Mouse (Mus musculus) stomach, embryonic 16.5 days (tissue): Measurements from ENCODE around the gene Mien1. TPM values are rescaled to one million over a fixed set of nuclear protein-coding genes. Genes with fewer than 3 reads are reported as not detected.

ENCODE experiments used
- ATAC-seq: fragments of 200-750 bp; cut with Nextera tagmentation; 2 replicates; pipeline ENCODE4 v1.8.0; 2017; ENCODE audit warnings: moderate number of reproducible peaks, moderate TSS enrichment; ENCODE audit not compliant: insufficient read depth, low FRiP score
- H3K27ac ChIP-seq: fragments of 300-500 bp; sonication (generic); 2 replicates; pipeline ENCODE4 v1.5.1; 2014; ENCODE audit warnings: low read length
- H3K27me3 ChIP-seq: fragments of 300-500 bp; sonication (generic); 2 replicates; pipeline ENCODE4 v1.6.1; 2014; ENCODE audit warnings: low read length, control low read depth, mixed read lengths; ENCODE audit not compliant: control insufficient read depth, insufficient read depth
- H3K36me3 ChIP-seq: fragments of 300-500 bp; sonication (generic); 2 replicates; pipeline ENCODE4 v1.6.1; 2014; ENCODE audit warnings: low read length; ENCODE audit not compliant: control insufficient read depth, insufficient read depth
- H3K4me1 ChIP-seq: fragments of 300-500 bp; sonication (generic); 2 replicates; pipeline ENCODE4 v1.6.1; 2014; ENCODE audit warnings: low read length, control low read depth, mixed read lengths; ENCODE audit not compliant: control insufficient read depth, insufficient read depth
- H3K4me2 ChIP-seq: fragments of 300-500 bp; sonication (generic); 2 replicates; pipeline ENCODE4 v1.6.1; 2014; ENCODE audit warnings: low read depth, low read length, mixed read lengths
- H3K4me3 ChIP-seq: fragments of 300-500 bp; sonication (generic); replicated peaks from 2 replicates; pipeline ENCODE4 v1.5.1; 2014; ENCODE audit warnings: mild to moderate bottlenecking, low read length
- H3K9ac ChIP-seq: fragments of 300-500 bp; sonication (generic); 2 replicates; pipeline ENCODE4 v1.6.1; 2014; ENCODE audit warnings: low read length
- H3K9me3 ChIP-seq: fragments of 300-500 bp; sonication (generic); replicated peaks from 2 replicates; pipeline ENCODE4 v1.6.1; 2016; ENCODE audit warnings: low read length, control low read depth; ENCODE audit not compliant: control insufficient read depth
- WGBS: fragments of 180-500 bp; shearing (Covaris S2); extraction: QIAGEN DNeasy Blood & Tissue Kit; methylation state at CpG from one replicate; pipeline ENCODE4 v1.1.7; 2014; 5-methylcytosine and 5-hydroxymethylcytosine counted together
- polyA plus RNA-seq: library from polyadenylated mRNA; unstranded; fragments of >200 nt; fragmentation: Nextera tagmentation; extraction: Ambion mirVana; gene quantifications from 2 replicates; pipeline ENCODE4 v1.2.1, GENCODE M21; 2015

Gene Mien1
- polyA plus RNA-seq, 1 experiment from 2014 or later = 157 TPM

DNA sequence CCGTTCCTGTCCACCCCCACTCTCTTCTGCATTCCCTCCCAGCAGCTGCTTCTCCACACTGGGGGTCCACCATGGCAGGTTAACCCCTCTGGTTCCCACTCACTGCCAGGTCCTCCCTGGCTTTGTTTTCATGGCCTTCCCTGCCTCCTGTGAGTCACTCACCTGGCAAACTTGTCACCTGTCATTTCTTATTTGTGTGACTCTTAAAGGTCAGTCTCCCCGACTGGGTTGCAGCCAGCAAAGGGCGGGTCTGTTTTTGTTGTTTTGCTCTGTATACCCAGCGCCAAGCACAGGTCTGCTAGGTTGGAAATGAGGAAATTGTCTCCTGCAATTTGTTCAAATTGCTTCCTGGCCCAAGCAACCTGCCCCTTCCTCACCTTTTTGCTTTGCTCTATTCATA is 6.9 kb upstream of the Mien1 start:
- Histone ChIP-seq H3K36me3 (no peaks in the 10 kb centered on the region), H3K9me3 (no peaks in the 10 kb centered on the region; the same call in 1 of the 2 replicates), H3K27ac (peak overlapping the region; percentile 94), H3K4me3 (no peak overlapping the region), H3K4me2 (no peak overlapping the region), H3K4me1 (peaks cover 27% of the 10 kb centered on the region), H3K27me3 (peaks cover 7% of the 10 kb centered on the region; the same call in 1 of the 2 replicates), H3K9ac (peak overlapping the region; percentile 5; the same call in 1 of the 2 replicates)
- ATAC-seq = no peak
- 35% methylated on average over 4 of the region's 4 CpGs for WGBS

GRCm38 (mm10) chr11:98445238-98445637 is 6.4 kb upstream of the Mien1 start:
- peak overlapping the region; percentile 94 for H3K27ac ChIP-seq
- 21% methylated on average over 1 of the region's 1 CpGs for WGBS
- H3K9me3 ChIP-seq = no peaks in the 10 kb centered on the region; the same call in 1 of the 2 replicates
- no peaks in the 10 kb centered on the region for H3K36me3 ChIP-seq
- H3K4me2 ChIP-seq = no peak overlapping the region
- H3K27me3 ChIP-seq = peaks cover 7% of the 10 kb centered on the region; the same call in 1 of the 2 replicates
- no peak for ATAC-seq
- H3K4me1 ChIP-seq = peaks cover 27% of the 10 kb centered on the region
- H3K9ac ChIP-seq = peak overlapping the region; percentile 5; the same call in 1 of the 2 replicates
- H3K4me3 ChIP-seq = no peak overlapping the region

DNA sequence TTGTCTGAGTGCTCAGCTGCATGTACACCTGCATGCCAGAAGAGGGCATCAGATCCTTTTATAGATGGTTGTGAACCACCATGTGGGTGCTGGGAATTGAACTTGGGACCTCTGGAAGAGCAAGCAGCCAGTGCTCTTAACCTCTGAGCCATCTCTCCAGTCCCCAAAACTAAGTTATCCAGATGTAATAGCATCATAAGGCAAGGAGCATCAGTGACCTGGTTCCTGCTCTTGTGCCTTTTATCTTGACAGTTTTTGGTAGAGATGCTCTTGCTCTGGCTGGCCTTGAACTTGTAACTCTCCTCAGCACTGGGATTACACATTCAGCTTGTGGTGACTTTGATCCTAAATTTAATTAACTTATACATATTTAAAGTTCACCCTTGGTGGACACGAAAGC is 4.9 kb upstream of the Mien1 start:
- H3K27me3 ChIP-seq = peaks cover 7% of the 10 kb centered on the region; the same call in 1 of the 2 replicates
- no peak overlapping the region for H3K4me3 ChIP-seq
- H3K27ac ChIP-seq = no peak overlapping the region
- no peaks in the 10 kb centered on the region; the same call in 1 of the 2 replicates for H3K9me3 ChIP-seq
- 88% methylated on average over 1 of the region's 1 CpGs for WGBS
- peaks cover 14% of the 10 kb centered on the region; the same call in 1 of the 2 replicates for H3K4me1 ChIP-seq
- no peaks in the 10 kb centered on the region for H3K36me3 ChIP-seq
- H3K4me2 ChIP-seq = no peak overlapping the region
- ATAC-seq = no peak
- H3K9ac ChIP-seq = no peak overlapping the region

GRCm38 (mm10) chr11:98437441-98437840 is 1.4 kb downstream of the Mien1 start:
- H3K9ac ChIP-seq = no peak overlapping the region
- H3K36me3 ChIP-seq = peaks cover 9% of the 10 kb centered on the region; the same call in 1 of the 2 replicates
- no peak for ATAC-seq
- H3K4me3 ChIP-seq = no peak overlapping the region
- no peaks in the 10 kb centered on the region for H3K27me3 ChIP-seq
- no peak overlapping the region for H3K27ac ChIP-seq
- no peaks in the 10 kb centered on the region; the same call in 1 of the 2 replicates for H3K4me1 ChIP-seq
- H3K9me3 ChIP-seq = no peaks in the 10 kb centered on the region; the same call in 1 of the 2 replicates
- 70% methylated on average over 6 of the region's 6 CpGs for WGBS
- H3K4me2 ChIP-seq = no peak overlapping the region; the same call in 1 of the 2 replicates

GRCm38 (mm10) chr11:98435723-98436122 is 3.1 kb downstream of the Mien1 start:
- ATAC-seq = no peak
- Histone ChIP-seq H3K9ac (no peak overlapping the region), H3K4me2 (no peak overlapping the region), H3K4me3 (no peak overlapping the region), H3K27ac (no peak overlapping the region), H3K27me3 (no peaks in the 10 kb centered on the region), H3K4me1 (no peaks in the 10 kb centered on the region; the same call in 1 of the 2 replicates), H3K36me3 (peaks cover 9% of the 10 kb centered on the region; the same call in 1 of the 2 replicates), H3K9me3 (no peaks in the 10 kb centered on the region)
- 92% methylated on average over 9 of the region's 9 CpGs for WGBS

GRCm38 (mm10) chr11:98431743-98432502 is 6.9 kb downstream of the Mien1 start:
- WGBS = 78% methylated on average over 9 of the region's 9 CpGs
- H3K36me3 ChIP-seq = peaks cover 19% of the 10 kb centered on the region; the same call in 1 of the 2 replicates
- H3K4me2 ChIP-seq = no peak overlapping the region
- ATAC-seq = no peak
- no peak overlapping the region for H3K27ac ChIP-seq
- H3K4me1 ChIP-seq = peaks cover 10% of the 10 kb centered on the region; the same call in 1 of the 2 replicates
- no peak overlapping the region for H3K4me3 ChIP-seq
- no peaks in the 10 kb centered on the region for H3K27me3 ChIP-seq
- no peaks in the 10 kb centered on the region for H3K9me3 ChIP-seq
- no peak overlapping the region for H3K9ac ChIP-seq

- H3K4me3 ChIP-seq = no peak overlapping the region
- 0 out of 2 replicates have a peak overlapping the region, but pooled peaks have one; percentile 5 for H3K4me2 ChIP-seq
- WGBS = 58% methylated on average over 5 of the region's 5 CpGs
- no peak overlapping the region; the same call in 1 of the 2 replicates for H3K9ac ChIP-seq
- peaks cover 13% of the 10 kb centered on the region; the same call in 1 of the 2 replicates for H3K36me3 ChIP-seq
- ATAC-seq = peak; percentile 77; the same call in 1 of the 2 replicates
- H3K27me3 ChIP-seq = no peaks in the 10 kb centered on the region
- peaks cover 13% of the 10 kb centered on the region; the same call in 1 of the 2 replicates for H3K4me1 ChIP-seq
- peak overlapping the region; percentile 88 for H3K27ac ChIP-seq
- H3K9me3 ChIP-seq = no peaks in the 10 kb centered on the region
Observed at GRCm38 (mm10) chr11:98428436-98428835, 10.4 kb downstream of the Mien1 start.

- Histone ChIP-seq H3K4me3 (no peak overlapping the region), H3K9ac (no peak overlapping the region), H3K9me3 (no peaks in the 10 kb centered on the region), H3K27ac (peak overlapping the region; percentile 88; the same call in 1 of the 2 replicates), H3K4me1 (peaks cover 13% of the 10 kb centered on the region; the same call in 1 of the 2 replicates), H3K27me3 (no peaks in the 10 kb centered on the region), H3K4me2 (no peak overlapping the region), H3K36me3 (peaks cover 17% of the 10 kb centered on the region; the same call in 1 of the 2 replicates)
- WGBS = 91% methylated on average over 7 of the region's 7 CpGs
- no peak for ATAC-seq
Observed at GRCm38 (mm10) chr11:98426592-98426991, 12.2 kb downstream of the Mien1 start.
